ENCODE assay signal across 26 mouse cellular contexts in the genomic region with DNA sequence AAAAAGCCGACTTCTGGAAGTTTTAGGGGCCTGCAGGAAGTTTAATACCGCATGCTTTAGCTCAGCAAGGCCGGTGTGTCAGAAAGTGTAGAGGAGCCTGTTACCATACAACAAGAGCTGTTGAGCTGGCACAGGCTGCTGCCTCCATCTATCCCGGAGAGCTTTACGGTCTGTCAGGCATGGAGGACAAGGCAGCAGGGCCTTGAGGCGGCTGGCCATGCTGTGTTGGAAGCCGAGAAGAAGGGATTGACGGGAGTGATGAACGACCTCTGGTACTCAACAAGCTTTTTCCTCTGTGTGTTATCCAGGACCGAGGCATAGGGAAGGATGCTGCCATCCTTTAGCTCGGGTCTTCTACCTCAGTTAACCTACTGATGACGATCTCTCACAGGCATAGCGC.
"Had no signal": no experiment of that assay in that cellular context is flagged by ENCODE, and none has a peak within 500 bp of the region (broad histone marks: within the 10 kb centered on the region; RNA-seq: fewer than 3 reads in every experiment).

No protein-coding gene starts in this region.

- H3K4me3 ChIP-seq: gastrocnemius, adult 2 months; heart, embryonic 13.5 days; heart, embryonic 15.5 days; hindbrain, embryonic 10.5 days; hindbrain, embryonic 12.5 days; intestine, embryonic 15.5 days; kidney, embryonic 15.5 days; layer of hippocampus, adult 2 months; left cerebral cortex, adult 2 months; limb, embryonic 13.5 days; limb, embryonic 15.5 days; liver, embryonic 12.5 days had no signal

- ATAC-seq: hindbrain, embryonic 16.5 days; inflammation-experienced regulatory T-cells, adult 6 months; intestine, embryonic 15.5 days; intestine, postnatal 0 days; liver, embryonic 12.5 days had no signal

- H3K4me1 ChIP-seq: heart, embryonic 13.5 days; heart, embryonic 15.5 days; liver, embryonic 12.5 days had no signal

- H3K27me3 ChIP-seq: heart, embryonic 13.5 days; heart, embryonic 15.5 days; hindbrain, embryonic 12.5 days; intestine, embryonic 15.5 days; kidney, embryonic 15.5 days; limb, embryonic 13.5 days; limb, embryonic 15.5 days; liver, embryonic 12.5 days had no signal

- H3K9ac ChIP-seq: heart, embryonic 13.5 days; heart, embryonic 15.5 days; hindbrain, embryonic 12.5 days; hindbrain, embryonic 14.5 days; intestine, embryonic 15.5 days; kidney, embryonic 15.5 days; limb, embryonic 13.5 days; limb, embryonic 15.5 days; liver, embryonic 12.5 days; liver, embryonic 14.5 days had no signal

- H3K4me2 ChIP-seq: heart, embryonic 11.5 days; heart, embryonic 13.5 days; heart, embryonic 15.5 days; hindbrain, embryonic 12.5 days; hindbrain, embryonic 14.5 days; intestine, embryonic 15.5 days; kidney, embryonic 15.5 days; limb, embryonic 13.5 days; limb, embryonic 15.5 days; liver, embryonic 12.5 days had no signal

- H3K27ac ChIP-seq: gastrocnemius, adult 2 months; heart, embryonic 13.5 days; heart, embryonic 15.5 days; hindbrain, embryonic 10.5 days; hindbrain, embryonic 12.5 days; hindbrain, embryonic 14.5 days; intestine, embryonic 15.5 days; kidney, embryonic 15.5 days; layer of hippocampus, adult 2 months; left cerebral cortex, adult 2 months; limb, embryonic 13.5 days; limb, embryonic 15.5 days; liver, embryonic 12.5 days; liver, embryonic 14.5 days had no signal

- H3K9me3 ChIP-seq: heart, embryonic 15.5 days; hindbrain, embryonic 10.5 days; hindbrain, embryonic 12.5 days; intestine, embryonic 15.5 days; kidney, embryonic 15.5 days; limb, embryonic 15.5 days had no signal

- DNase-seq: gastrocnemius, adult 2 months; gastrocnemius, postnatal 10 days; gastrocnemius, postnatal 25 days; heart, postnatal 4 days; kidney, adult 2 months; kidney, adult 9 months; kidney, postnatal 10 days; kidney, postnatal 25 days; kidney, postnatal 4 days had no signal

- H3K36me3 ChIP-seq: heart, embryonic 13.5 days; heart, embryonic 15.5 days; hindbrain, embryonic 10.5 days; hindbrain, embryonic 12.5 days; intestine, embryonic 15.5 days; kidney, embryonic 15.5 days; limb, embryonic 13.5 days; limb, embryonic 15.5 days; liver, embryonic 12.5 days had no signal
